ENCODE assay signal across 7 mouse cellular contexts in genomic region chr6:145865289-145865885, GRCm38 (mm10). TPM values are rescaled to one million over a fixed set of nuclear protein-coding genes. Genes with fewer than 3 reads are reported as not detected.
A peak's percentile ranks its signal among the peaks of the same experiment; 100 is the strongest.
DNase-seq lines count a peak whose midpoint lies in the region; TF ChIP-seq lines count a peak whose summit lies in the region.

Gene Bhlhe41, minus strand, starts transcription at chr6:145865558.

- intact Hi-C loops in gastrocnemius, postnatal 14 days (cut with DNase I; ENCODE audit: low total_unique reads), result no loop called here
- intact Hi-C loops in left cerebral cortex, postnatal 25 days (cut with DNase I), result loop anchor here (1.0 to 10.0 kb wide), 2 partner anchors 10 to 709 kb away; partner anchors contain the start of genes Fgfr1op2 and Ints13

- peaks cover 3% of the 10 kb centered on the region; the same call in 1 of the 2 replicates for H3K4me1 ChIP-seq in cortical plate, adult 2 months (ENCODE audit: control insufficient read depth, insufficient read depth, low read length)

- peak within 1 kb of the TSS; percentile 62 for H3K4me3 ChIP-seq in cortical plate, adult 2 months (ENCODE audit: insufficient read depth, low read length)

- peak; percentile 81 to 82 for DNase-seq in adrenal gland, adult 18-20 months (ENCODE audit: low spot score in 2 of 2)
- DNase-seq in gastrocnemius, postnatal 14 days, result peak; percentile 87
- DNase-seq in induced T-regulatory cell, adult 2 months (ENCODE audit: low read depth), result peak; percentile 52
- DNase-seq in left cerebral cortex, postnatal 25 days (ENCODE audit: low spot score in 2 of 2), result peak; percentile 74 to 85
- peak; percentile 80 for DNase-seq in mesoderm, embryonic 11.5 days (ENCODE audit: low read depth, low spot score)
- DNase-seq in right cerebral cortex, postnatal 36 days (ENCODE audit: low spot score in 2 of 2), result peak; percentile 69 to 76

- peak within 1 kb of the TSS; percentile 96 for H3K27ac ChIP-seq in cortical plate, adult 2 months (ENCODE audit: insufficient read depth, low read length)

- peak; percentile 74 for TF ChIP-seq POLR2A in cortical plate, adult 2 months (IDR thresholded peaks at IDR 0.05; ENCODE audit: extremely low read depth, insufficient read depth, low read length)

- TF ChIP-seq CTCF in cortical plate, adult 2 months (IDR thresholded peaks at IDR 0.05; ENCODE audit: extremely low read depth, insufficient read depth, low read length), result no peak

RNA-seq across cellular contexts. Expression of gene Bhlhe41, which starts in this region (rescaled TPM):
- 10 to 100 TPM; 14.9 to 19.6 TPM for total RNA-seq in adrenal gland, adult 18-20 months (2021)
- 23.5 and 26.2 TPM in 2 replicates for polyA plus RNA-seq in cortical plate, adult 2 months (2012; rRNA removed)
- 10 to 100 TPM; 29.8 to 41.7 TPM for total RNA-seq in gastrocnemius, postnatal 14 days (2021)
- 10 to 100 TPM; 20.6 to 30.6 TPM for total RNA-seq in left cerebral cortex, postnatal 25 days (2021)

Comparison
In these comparisons a context has a peak if more than half of its experiments do, and no peak if none do; other contexts are left out.
1. Peak in every context shown above with its lines: DNase-seq, H3K4me3 ChIP-seq and H3K27ac ChIP-seq.